Mouse (Mus musculus): ENCODE data around the gene Tbcd. TPM values are rescaled to one million over a fixed set of nuclear protein-coding genes. Genes with fewer than 3 reads are reported as not detected.

Gene Tbcd
- total RNA-seq, 1 experiment: 68.6 TPM

- TF ChIP-seq MAFK (IDR thresholded peaks at IDR 0.05; ENCODE audit: insufficient read depth, low read depth, low read length) (no peak), HCFC1 (IDR thresholded peaks at IDR 0.05; ENCODE audit: borderline replicate concordance, insufficient read depth, low read length) (no peak), CHD2 (IDR thresholded peaks at IDR 0.05; ENCODE audit: low read depth, low read length) (no peak), ZNF384 (IDR thresholded peaks at IDR 0.05; ENCODE audit: low read depth, low read length) (no peak), ZC3H11A (IDR thresholded peaks at IDR 0.05; ENCODE audit: borderline replicate concordance, low read depth, low read length) (no peak)
- no peak for DNase-seq (ENCODE audit: low read depth, low spot score)
Observed at GRCm38 (mm10) chr11:121549843-121550647, 98.3 kb downstream of the Tbcd start.

GRCm38 (mm10) chr11:121551206-121551799 lies 99.6 kb downstream of the Tbcd start:
- H3K27ac ChIP-seq (ENCODE audit: insufficient read depth, low read depth, low read length, poor library complexity, severe bottlenecking): no peak overlapping the region; the same call in 1 of the 2 replicates
- TF ChIP-seq CHD2 (IDR thresholded peaks at IDR 0.05; ENCODE audit: low read depth, low read length) (no peak), MAFK (IDR thresholded peaks at IDR 0.05; ENCODE audit: insufficient read depth, low read depth, low read length) (no peak), ZNF384 (IDR thresholded peaks at IDR 0.05; ENCODE audit: low read depth, low read length) (no peak), ZC3H11A (IDR thresholded peaks at IDR 0.05; ENCODE audit: borderline replicate concordance, low read depth, low read length) (no peak), HCFC1 (IDR thresholded peaks at IDR 0.05; ENCODE audit: borderline replicate concordance, insufficient read depth, low read length) (no peak)

More at GRCm38 (mm10) chr11:121549843-121550647, 98.3 kb downstream of the Tbcd start:
- H3K36me3 ChIP-seq (ENCODE audit: control insufficient read depth, insufficient read depth, low read length, poor library complexity, severe bottlenecking): peaks cover 2% of the 10 kb centered on the region; the same call in 1 of the 2 replicates
- H3K4me1 ChIP-seq (ENCODE audit: control insufficient read depth in 2 of 2, insufficient read depth in 2 of 2, low read length in 2 of 2, poor library complexity in 1 of 2): 0 out of 4 replicates have a peak, but pooled peaks cover 0 to 3% of the 10 kb centered on the region in 2 experiments
- in situ Hi-C loops (cut with MboI; ENCODE audit: low sequenced_read_pairs in 2 of 2, unreplicated experiment in 2 of 2): no loop called here
- H3K9ac ChIP-seq (ENCODE audit: insufficient read depth, low read depth, low read length, poor library complexity, severe bottlenecking): no peak overlapping the region
- no peak overlapping the region for H3K27ac ChIP-seq (ENCODE audit: insufficient read depth, low read depth, low read length, poor library complexity, severe bottlenecking)
- no peaks in the 10 kb centered on the region for H3K9me3 ChIP-seq (ENCODE audit: control insufficient read depth, insufficient read depth, low read depth, low read length)
- H3K4me3 ChIP-seq (ENCODE audit: insufficient read depth in 1 of 2, low read depth in 1 of 2, low read length in 2 of 2, poor library complexity in 1 of 2, severe bottlenecking in 1 of 2): no peak overlapping the region

DNA sequence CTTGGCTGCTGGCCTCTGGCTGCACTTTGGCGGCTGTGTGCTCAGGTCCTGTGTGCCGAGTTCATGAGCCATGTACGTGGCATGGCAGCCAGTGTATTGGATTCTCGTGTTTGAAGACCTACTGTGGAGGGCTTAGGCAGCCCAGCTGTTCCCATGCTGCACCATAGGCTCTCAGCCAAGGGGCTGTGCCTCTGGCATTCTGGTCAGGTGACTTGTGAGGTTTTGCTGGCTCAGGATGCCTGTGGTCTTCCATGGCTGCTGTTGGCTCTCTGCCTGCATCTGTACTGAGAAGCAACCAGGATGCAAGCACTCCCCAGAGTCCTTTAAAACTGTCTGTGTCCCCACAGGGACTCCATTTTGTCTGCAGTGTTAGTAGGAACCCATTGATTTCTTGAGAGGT lies 100.4 kb downstream of the Tbcd start:
- Histone ChIP-seq H3K27ac (ENCODE audit: insufficient read depth, low read depth, low read length, poor library complexity, severe bottlenecking) (no peak overlapping the region), H3K9ac (ENCODE audit: insufficient read depth, low read depth, low read length, poor library complexity, severe bottlenecking) (no peak overlapping the region), H3K36me3 (ENCODE audit: control insufficient read depth, insufficient read depth, low read length, poor library complexity, severe bottlenecking) (peaks cover 2% of the 10 kb centered on the region; the same call in 1 of the 2 replicates), H3K4me3 (ENCODE audit: insufficient read depth in 1 of 2, low read depth in 1 of 2, low read length in 2 of 2, poor library complexity in 1 of 2, severe bottlenecking in 1 of 2) (no peak overlapping the region), H3K4me1 (ENCODE audit: control insufficient read depth in 2 of 2, insufficient read depth in 2 of 2, low read length in 2 of 2, poor library complexity in 1 of 2) (0 out of 4 replicates have a peak, but pooled peaks cover 0 to 3% of the 10 kb centered on the region in 2 experiments), H3K9me3 (ENCODE audit: control insufficient read depth, insufficient read depth, low read depth, low read length) (no peaks in the 10 kb centered on the region)
- no peak for TF ChIP-seq ZNF384 (IDR thresholded peaks at IDR 0.05; ENCODE audit: low read depth, low read length)
- no peak for TF ChIP-seq MAFK (IDR thresholded peaks at IDR 0.05; ENCODE audit: insufficient read depth, low read depth, low read length)
- TF ChIP-seq HCFC1 (IDR thresholded peaks at IDR 0.05; ENCODE audit: borderline replicate concordance, insufficient read depth, low read length): no peak
- no peak for TF ChIP-seq CHD2 (IDR thresholded peaks at IDR 0.05; ENCODE audit: low read depth, low read length)
- TF ChIP-seq ZC3H11A (IDR thresholded peaks at IDR 0.05; ENCODE audit: borderline replicate concordance, low read depth, low read length): no peak
- no peak for DNase-seq (ENCODE audit: low read depth, low spot score)
- in situ Hi-C loops (cut with MboI; ENCODE audit: low sequenced_read_pairs in 2 of 2, unreplicated experiment in 2 of 2): no loop called here

More at GRCm38 (mm10) chr11:121551206-121551799, 99.6 kb downstream of the Tbcd start:
- H3K9me3 ChIP-seq (ENCODE audit: control insufficient read depth, insufficient read depth, low read depth, low read length): no peaks in the 10 kb centered on the region
- DNase-seq (ENCODE audit: low read depth, low spot score): no peak
- in situ Hi-C loops (cut with MboI; ENCODE audit: low sequenced_read_pairs in 2 of 2, unreplicated experiment in 2 of 2): no loop called here
- no peak overlapping the region for H3K4me3 ChIP-seq (ENCODE audit: insufficient read depth in 1 of 2, low read depth in 1 of 2, low read length in 2 of 2, poor library complexity in 1 of 2, severe bottlenecking in 1 of 2)
- no peak overlapping the region for H3K9ac ChIP-seq (ENCODE audit: insufficient read depth, low read depth, low read length, poor library complexity, severe bottlenecking)
- 0 out of 4 replicates have a peak, but pooled peaks cover 0 to 3% of the 10 kb centered on the region in 2 experiments for H3K4me1 ChIP-seq (ENCODE audit: control insufficient read depth in 2 of 2, insufficient read depth in 2 of 2, low read length in 2 of 2, poor library complexity in 1 of 2)
- H3K36me3 ChIP-seq (ENCODE audit: control insufficient read depth, insufficient read depth, low read length, poor library complexity, severe bottlenecking): peaks cover 2% of the 10 kb centered on the region; the same call in 1 of the 2 replicates

- Histone ChIP-seq H3K9me3 (ENCODE audit: control insufficient read depth, insufficient read depth, low read depth, low read length) (no peaks in the 10 kb centered on the region), H3K9ac (ENCODE audit: insufficient read depth, low read depth, low read length, poor library complexity, severe bottlenecking) (no peak overlapping the region), H3K36me3 (ENCODE audit: control insufficient read depth, insufficient read depth, low read length, poor library complexity, severe bottlenecking) (peaks cover 2% of the 10 kb centered on the region; the same call in 1 of the 2 replicates), H3K27ac (ENCODE audit: insufficient read depth, low read depth, low read length, poor library complexity, severe bottlenecking) (no peak overlapping the region), H3K4me3 (ENCODE audit: insufficient read depth in 1 of 2, low read depth in 1 of 2, low read length in 2 of 2, poor library complexity in 1 of 2, severe bottlenecking in 1 of 2) (no peak overlapping the region), H3K4me1 (ENCODE audit: control insufficient read depth in 2 of 2, insufficient read depth in 2 of 2, low read length in 2 of 2, poor library complexity in 1 of 2) (0 out of 4 replicates have a peak, but pooled peaks cover 0 to 3% of the 10 kb centered on the region in 2 experiments)
- no peak for DNase-seq (ENCODE audit: low read depth, low spot score)
- in situ Hi-C loops (cut with MboI; ENCODE audit: low sequenced_read_pairs in 2 of 2, unreplicated experiment in 2 of 2): no loop called here
- TF ChIP-seq CHD2 (IDR thresholded peaks at IDR 0.05; ENCODE audit: low read depth, low read length): no peak
- TF ChIP-seq ZNF384 (IDR thresholded peaks at IDR 0.05; ENCODE audit: low read depth, low read length): no peak
- TF ChIP-seq ZC3H11A (IDR thresholded peaks at IDR 0.05; ENCODE audit: borderline replicate concordance, low read depth, low read length): no peak
- TF ChIP-seq HCFC1 (IDR thresholded peaks at IDR 0.05; ENCODE audit: borderline replicate concordance, insufficient read depth, low read length): no peak
- no peak for TF ChIP-seq MAFK (IDR thresholded peaks at IDR 0.05; ENCODE audit: insufficient read depth, low read depth, low read length)
Observed at GRCm38 (mm10) chr11:121552846-121553457, 101.2 kb downstream of the Tbcd start.

Data from ES-E14 (cell line).